Mouse (Mus musculus): Measurements from ENCODE around the gene Zfpm1.

Zfpm1 gene

GRCm38 (mm10) chr8:122330446-122331133 lies 48.6 kb downstream of the Zfpm1 start:
- DNase-seq: no peak

- DNase-seq: peak; percentile 46
Measured at GRCm38 (mm10) chr8:122331134-122331523, 49.2 kb downstream of the Zfpm1 start.

- DNase-seq: peak; percentile 73
Measured at GRCm38 (mm10) chr8:122332753-122333506, 51.0 kb downstream of the Zfpm1 start.

- no peak for DNase-seq
Measured at GRCm38 (mm10) chr8:122333531-122333930, 51.6 kb downstream of the Zfpm1 start.

DNA sequence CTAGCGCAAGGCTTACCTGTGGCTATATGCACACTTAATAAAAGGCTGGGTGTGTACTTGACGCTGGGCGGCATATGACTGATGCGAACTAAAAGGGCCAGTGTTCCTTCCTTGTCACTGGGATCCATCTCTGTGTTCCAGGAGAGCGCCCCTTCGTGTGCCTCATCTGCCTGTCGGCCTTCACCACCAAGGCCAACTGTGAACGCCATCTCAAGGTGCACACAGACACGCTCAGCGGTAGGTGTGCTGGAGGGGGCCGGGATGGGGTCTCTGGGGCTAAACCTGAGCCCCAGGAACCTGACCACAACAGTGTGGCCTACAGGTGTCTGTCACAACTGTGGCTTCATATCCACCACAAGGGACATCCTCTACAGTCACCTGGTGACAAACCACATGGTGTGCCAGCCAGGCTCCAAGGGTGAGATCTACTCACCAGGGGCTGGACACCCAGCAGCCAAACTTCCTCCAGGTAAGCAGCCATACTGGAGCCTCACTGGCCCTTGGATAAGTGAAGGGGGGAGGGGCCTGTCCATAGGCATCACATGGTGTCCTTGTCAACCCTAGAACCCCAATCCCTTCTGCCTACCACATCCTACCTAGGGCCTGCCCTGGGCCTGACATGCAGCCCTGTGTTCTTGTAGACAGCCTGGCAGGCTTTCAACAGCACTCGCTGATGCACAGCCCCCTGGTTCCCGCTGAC lies 53.0 kb downstream of the Zfpm1 start:
- no peak for DNase-seq

DNA sequence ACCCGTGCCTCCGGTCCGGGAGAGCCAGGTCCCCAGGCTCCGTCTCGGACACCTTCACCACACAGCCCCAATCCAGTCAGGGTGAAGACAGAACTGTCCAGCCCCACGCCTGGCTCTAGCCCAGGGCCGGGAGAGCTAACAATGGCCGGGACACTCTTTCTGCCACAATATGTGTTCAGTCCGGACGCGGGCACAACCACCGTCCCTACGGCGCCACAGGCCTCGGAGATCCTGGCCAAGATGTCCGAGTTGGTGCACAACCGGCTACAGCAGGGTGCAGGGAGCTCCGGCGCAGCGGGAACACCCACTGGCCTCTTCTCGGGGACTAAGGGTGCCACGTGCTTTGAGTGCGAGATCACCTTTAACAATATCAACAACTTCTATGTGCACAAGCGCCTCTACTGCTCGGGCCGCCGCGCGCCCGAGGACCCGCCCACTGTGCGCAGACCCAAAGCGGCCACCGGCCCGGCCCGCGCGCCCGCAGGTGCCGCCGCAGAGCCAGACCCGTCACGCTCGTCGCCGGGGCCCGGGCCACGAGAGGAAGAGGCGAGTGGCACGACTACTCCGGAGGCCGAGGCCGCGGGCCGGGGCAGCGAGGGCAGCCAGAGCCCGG lies 53.8 kb downstream of the Zfpm1 start:
- DNase-seq: peak; percentile 53

- peak; percentile 62 for DNase-seq
Measured at GRCm38 (mm10) chr8:122336251-122336910, 54.4 kb downstream of the Zfpm1 start.

- DNase-seq: no peak
Measured at GRCm38 (mm10) chr8:122338852-122339251, 56.9 kb downstream of the Zfpm1 start.

GRCm38 (mm10) chr8:122340761-122341160 lies 58.8 kb downstream of the Zfpm1 start:
- DNase-seq: no peak

DNA sequence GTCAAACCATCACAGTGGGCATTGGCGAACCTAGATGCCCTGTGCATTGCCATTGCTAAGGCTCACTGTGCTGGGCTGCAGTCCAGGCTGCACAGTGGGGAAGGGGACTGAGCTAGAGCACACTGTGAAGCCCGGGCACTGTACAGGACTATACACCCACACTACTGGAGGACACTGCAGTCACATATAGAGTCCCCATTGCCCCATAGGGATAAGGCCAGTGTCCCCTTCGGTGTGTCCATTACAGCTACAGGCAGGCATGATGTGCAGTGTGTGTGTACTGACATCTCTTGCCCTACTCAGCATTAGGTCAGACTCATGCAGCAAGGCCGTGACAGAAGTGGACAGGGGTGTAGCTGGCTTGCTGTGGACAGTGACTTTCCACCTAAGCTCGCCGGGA lies 59.8 kb downstream of the Zfpm1 start:
- DNase-seq: no peak

DNA sequence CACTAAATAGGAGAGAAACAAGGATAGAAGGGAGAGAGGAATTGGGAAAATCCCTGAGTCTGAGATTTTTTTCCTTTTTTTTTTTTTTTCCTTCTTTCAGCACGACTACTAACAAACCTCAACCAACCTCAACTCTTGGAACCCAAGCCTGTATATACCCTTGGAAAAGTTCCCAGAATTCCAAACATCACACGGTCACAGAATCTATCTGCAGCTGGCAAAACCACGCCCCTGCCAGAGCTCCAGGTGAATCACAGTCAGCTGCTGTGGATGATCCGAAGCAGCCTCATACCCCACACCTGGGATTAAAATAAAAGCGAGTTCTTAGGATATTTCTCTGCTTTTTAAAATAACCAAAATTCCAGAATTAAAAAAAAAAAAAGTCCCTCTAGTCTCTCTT lies 60.4 kb downstream of the Zfpm1 start:
- DNase-seq: no peak

DNA sequence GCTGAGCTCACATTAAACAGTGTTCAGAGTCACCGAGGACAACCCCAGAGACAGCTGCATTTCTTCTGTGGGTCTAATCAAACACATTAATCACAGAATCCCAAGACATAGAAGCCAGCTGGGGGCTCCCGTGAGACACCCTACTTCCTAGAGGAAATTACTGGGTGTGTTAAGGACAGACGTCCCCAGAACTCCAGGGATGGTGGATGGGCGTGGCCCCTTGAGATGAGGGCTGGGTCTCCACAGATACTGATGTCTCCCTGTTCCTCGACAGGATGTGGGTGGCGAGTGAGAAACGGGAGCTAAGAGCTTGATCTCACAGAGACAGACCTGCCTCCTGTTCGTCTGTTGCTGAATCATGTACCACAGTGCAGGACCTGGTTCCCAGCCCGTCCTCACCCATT lies 60.9 kb downstream of the Zfpm1 start:
- peak; percentile 63 for DNase-seq

DNA sequence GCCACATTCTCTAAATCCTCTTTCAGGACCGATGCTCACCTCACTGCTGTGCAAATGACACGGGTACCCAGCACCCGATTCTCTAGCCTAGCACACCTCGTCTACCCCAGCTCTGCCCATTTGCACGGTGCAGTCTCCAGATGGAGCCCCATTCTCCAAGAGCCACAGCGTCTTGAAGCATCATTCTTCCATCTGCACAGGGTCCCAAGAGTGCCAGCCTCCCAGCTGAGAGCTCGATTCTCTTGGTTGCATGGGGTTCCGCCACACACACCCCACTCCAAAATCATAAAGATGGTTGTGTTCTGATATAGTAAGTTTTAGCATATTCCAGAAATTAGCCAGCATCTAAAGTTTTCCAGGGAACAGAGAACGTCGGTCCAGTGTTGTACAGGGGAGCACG lies 61.4 kb downstream of the Zfpm1 start:
- no peak for DNase-seq

- DNase-seq: no peak
Measured at GRCm38 (mm10) chr8:122343758-122344157, 61.8 kb downstream of the Zfpm1 start.

DNA sequence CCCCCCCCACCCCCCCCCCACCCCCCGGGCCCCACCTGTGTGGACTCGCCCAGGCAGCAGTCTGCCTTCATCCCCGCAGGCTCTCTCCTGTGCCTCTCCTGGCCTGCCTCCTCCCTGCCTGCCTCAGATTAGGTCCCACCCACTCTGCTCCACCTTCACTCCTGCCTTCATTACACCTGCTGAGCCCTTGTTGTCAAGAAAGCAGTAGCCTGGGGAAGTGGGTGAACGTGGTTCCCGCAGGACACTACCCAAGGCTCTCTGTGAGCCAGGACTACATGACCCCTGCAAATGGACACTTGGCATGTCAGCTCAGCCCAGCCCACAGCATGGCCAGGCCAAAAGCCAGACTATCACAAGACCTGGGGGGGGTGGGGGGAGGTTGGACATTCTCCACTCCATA lies 62.3 kb downstream of the Zfpm1 start:
- DNase-seq: no peak

- no peak for DNase-seq
Measured at GRCm38 (mm10) chr8:122345181-122346095, 63.5 kb downstream of the Zfpm1 start.

DNA sequence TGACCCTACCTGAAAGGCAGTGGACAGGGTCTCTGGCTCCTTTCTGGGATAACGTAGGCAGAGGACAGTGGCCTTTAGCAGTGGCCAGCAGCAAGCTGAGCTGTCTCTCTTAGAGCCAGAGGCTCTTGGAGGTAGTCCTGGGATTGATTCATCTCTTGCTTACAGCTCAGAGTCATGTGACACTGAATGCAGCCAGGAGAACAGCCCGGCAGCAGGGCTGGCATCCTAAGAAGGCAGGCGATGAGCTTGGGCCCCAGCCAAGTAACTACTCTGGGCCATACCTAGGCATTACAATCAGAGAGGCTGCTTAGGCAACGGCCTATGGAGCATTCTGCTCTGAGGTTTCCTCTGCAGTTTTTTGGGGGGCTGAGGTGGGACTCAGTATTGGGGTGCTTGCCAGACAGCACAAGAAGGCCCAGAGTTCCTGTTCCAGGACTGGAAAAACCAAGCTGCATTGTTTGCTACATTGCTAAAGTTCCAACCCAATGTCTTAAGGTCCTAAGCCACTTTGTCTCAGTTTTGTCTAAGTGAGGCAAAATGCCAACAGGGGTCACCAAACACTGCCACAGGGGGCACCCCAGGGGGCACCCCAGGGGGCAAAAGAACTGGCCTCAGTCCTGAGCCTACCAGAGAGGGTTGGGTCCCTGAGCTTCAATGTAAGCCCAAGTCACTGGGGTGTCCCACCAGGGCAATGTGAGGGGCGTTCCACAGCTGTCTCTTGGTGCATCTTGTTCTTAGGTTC lies 66.0 kb downstream of the Zfpm1 start:
- DNase-seq: no peak

- DNase-seq: no peak
Measured at GRCm38 (mm10) chr8:122349357-122350297, 67.7 kb downstream of the Zfpm1 start.

DNA sequence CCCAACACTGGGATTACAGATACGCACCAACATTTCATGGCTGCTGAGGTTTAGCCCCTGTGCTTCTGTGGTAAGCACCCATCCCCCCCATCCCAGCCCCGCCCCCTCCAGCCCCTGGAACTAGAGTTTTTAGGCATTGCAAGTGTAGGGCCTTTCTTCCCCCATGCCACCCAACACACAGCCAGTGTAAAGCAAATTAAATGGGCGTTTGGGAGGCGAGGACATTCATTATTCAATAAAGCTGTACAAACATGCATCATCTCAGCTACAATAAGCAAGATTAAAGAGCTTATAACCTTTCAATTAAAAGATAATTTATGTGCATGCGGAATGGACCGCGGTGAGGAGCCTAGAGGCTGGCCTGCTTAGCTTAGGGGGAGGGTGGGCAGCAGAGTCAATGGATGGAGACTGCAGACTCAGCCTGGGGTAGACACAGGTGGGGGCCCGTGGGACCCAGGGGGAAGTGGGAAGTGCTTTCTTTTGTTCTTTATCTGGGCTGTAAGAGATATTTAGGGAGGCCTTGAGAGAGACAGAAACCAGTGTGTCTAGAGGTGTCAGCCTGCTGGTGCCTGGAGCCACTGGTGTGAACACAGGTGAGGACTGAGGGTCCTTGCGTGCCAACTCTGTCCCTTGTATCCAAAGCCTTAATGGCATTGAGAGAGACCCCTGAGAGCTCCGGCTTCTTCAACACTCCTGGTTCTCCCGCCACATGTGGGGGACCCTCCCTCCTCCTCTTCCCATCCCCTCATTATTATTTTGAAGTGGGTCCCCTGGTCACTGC lies 68.6 kb downstream of the Zfpm1 start:
- no peak for DNase-seq
